Mouse (Mus musculus) fat pad, adult 2 months (tissue): ENCODE results near the gene Pacsin1.

Source experiments
- DNase-seq: peaks from one replicate; pipeline ENCODE4 v3.0.0-alpha.2; 2011; ENCODE audit warnings: low read depth, low spot score; ENCODE audit errors: extremely low read depth

Gene Pacsin1

GRCm38 (mm10) chr17:27724327-27724726 lies 69.0 kb downstream of the Pacsin1 start:
- no peak for DNase-seq

DNA sequence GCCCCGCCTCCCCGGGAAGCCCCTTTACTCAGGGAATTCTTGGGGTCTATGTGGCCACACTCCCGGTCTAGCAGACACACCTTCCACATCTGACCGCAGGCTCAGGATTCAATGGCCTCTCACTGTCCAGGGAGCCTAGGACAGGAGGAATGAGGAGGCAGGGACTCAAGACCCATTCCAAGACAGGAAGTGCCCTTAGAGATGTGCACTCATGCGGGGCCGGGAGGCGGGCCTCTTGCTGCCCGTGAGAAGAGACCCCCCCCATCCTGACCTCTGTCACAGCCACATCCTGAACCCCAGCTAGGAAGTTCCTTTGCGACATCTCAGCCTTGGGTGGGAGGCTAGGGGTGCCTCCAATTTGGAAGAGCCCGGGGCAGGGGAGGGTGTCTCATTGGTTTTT lies 69.7 kb downstream of the Pacsin1 start:
- DNase-seq: no peak

DNA sequence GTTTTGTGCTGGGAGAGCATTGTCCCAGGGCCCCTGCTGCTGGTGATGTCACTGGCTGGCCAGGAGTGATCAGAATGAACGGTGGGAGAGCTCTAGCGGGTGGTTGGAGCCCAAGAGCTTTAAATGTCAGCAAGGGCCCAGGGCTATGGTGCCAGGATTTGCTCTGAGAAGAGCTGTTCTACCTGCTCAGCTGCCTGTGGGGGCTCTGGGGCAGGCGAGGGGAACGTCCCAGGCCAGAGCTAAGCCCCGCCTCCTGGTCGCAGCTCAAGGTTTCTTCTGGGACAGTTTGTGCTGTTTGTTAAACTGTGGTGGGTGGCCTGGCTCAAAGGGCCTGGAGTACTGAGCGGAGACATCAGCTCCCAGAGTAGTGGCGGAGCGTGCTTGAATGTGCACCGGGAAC lies 70.1 kb downstream of the Pacsin1 start:
- DNase-seq: no peak

DNA sequence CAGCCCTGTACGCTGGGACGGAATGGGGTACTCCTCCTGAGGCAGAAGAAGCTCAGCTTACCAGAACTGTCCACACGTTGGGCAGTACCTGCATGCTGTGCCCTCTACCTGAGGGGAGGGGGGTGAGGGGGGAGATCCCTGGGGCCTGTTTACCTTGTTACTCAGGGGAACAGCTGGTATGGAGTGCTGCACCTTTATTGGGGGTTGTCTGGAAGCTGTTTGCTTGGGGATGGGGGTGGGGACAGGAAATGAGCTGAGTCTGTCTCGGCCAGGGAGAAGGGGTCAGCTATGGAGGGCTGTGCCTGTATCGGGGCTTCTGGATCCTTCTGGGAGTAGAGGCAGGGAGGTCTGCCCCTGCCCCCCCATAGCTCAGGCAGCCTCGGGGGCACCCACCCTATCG lies 71.2 kb downstream of the Pacsin1 start:
- no peak for DNase-seq

GRCm38 (mm10) chr17:27728770-27729169 lies 73.5 kb downstream of the Pacsin1 start, which contains the start of gene Spdef:
Gene Spdef (minus strand): TSS chr17:27728955.
- DNase-seq: no peak

GRCm38 (mm10) chr17:27732152-27732551 lies 76.8 kb downstream of the Pacsin1 start:
- DNase-seq: no peak

GRCm38 (mm10) chr17:27732694-27733093 lies 77.4 kb downstream of the Pacsin1 start:
- no peak for DNase-seq

- no peak for DNase-seq
These were observed 79.2 kb downstream of the Pacsin1 start for GRCm38 (mm10) chr17:27734344-27735073.

DNA sequence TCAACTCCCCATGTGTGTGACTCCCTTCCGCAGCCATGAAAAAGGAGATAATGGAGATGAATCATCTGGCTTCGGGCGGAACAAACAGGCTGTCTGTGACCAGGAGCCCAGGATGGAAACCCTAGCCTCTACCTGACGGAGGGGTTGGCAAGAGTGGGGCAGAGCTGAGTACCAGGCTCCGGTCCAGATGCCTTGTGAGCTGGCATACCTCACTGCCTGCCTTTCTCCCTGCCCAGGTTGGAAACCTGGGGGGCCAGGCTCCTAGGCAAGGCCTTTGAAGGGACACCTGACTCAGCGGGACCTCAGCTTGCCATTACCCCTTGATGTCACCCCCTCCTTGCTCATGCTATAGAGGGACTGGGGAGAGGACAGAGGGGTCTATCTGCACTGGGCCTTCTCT lies 85.7 kb downstream of the Pacsin1 start:
- no peak for DNase-seq

GRCm38 (mm10) chr17:27746446-27746845 lies 91.1 kb downstream of the Pacsin1 start:
- no peak for DNase-seq

- DNase-seq: no peak
These were observed 92.8 kb downstream of the Pacsin1 start for GRCm38 (mm10) chr17:27748123-27748522.

DNA sequence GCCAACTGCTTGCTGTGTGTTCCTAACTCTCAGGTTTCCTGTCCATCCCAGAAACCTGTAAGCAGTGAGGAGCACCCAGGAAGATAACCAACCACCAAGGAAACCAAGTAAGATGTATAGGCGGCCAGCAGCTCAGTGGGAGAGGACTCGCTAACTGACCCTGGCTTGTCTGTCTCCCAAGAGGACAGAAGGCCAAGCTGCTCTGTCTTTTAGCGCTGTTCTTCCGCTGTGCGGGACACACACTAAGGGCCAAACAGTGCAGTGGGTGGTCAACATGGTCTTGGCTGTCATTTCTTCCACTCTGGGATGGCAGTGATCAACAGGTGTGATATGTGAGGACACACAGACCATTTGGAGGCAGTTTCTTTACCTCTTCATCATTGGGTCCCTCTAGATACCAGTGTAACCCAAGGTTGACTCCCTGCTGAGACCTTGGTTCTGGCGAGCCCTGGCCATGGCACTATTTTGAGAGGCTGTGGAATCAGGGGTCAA lies 95.2 kb downstream of the Pacsin1 start:
- DNase-seq: no peak

GRCm38 (mm10) chr17:27751314-27752202 lies 96.2 kb downstream of the Pacsin1 start:
- DNase-seq: no peak

- no peak for DNase-seq
These were observed 104.9 kb downstream of the Pacsin1 start for GRCm38 (mm10) chr17:27760169-27760568.
